Mouse (Mus musculus) intestine, embryonic 16.5 days (tissue): ENCODE results near the gene Slc9a5. TPM values are rescaled to one million over a fixed set of nuclear protein-coding genes. Genes with fewer than 3 reads are reported as not detected.
A peak's percentile ranks its signal among the peaks of the same experiment; 100 is the strongest.

Experiments used
- ATAC-seq: fragments of 200-750 bp; cut with Nextera tagmentation; 2 replicates; pipeline ENCODE4 v1.8.0; 2017; ENCODE audit warnings: moderate TSS enrichment, moderate library complexity
- H3K27ac ChIP-seq: fragments of 300-500 bp; sonication (generic); 2 replicates; pipeline ENCODE4 v1.5.1; 2014; ENCODE audit warnings: mild to moderate bottlenecking, low read length
- H3K27me3 ChIP-seq: fragments of 300-500 bp; sonication (generic); replicated peaks from 2 replicates; pipeline ENCODE4 v1.6.1; 2014; ENCODE audit warnings: low read length, control low read depth, mixed read lengths; ENCODE audit not compliant: control insufficient read depth, insufficient read depth
- H3K36me3 ChIP-seq: fragments of 300-500 bp; sonication (generic); 2 replicates; pipeline ENCODE4 v1.6.1; 2014; ENCODE audit warnings: low read length, control low read depth; ENCODE audit not compliant: control insufficient read depth, insufficient read depth
- H3K4me1 ChIP-seq: fragments of 300-500 bp; sonication (generic); 2 replicates; pipeline ENCODE4 v1.6.1; 2014; ENCODE audit warnings: low read length, control low read depth, mixed read lengths; ENCODE audit not compliant: control insufficient read depth, insufficient read depth
- H3K4me2 ChIP-seq: fragments of 300-500 bp; sonication (generic); 2 replicates; pipeline ENCODE4 v1.6.1; 2014; ENCODE audit warnings: low read depth, low read length, control low read depth
- H3K4me3 ChIP-seq: fragments of 300-500 bp; sonication (generic); 2 replicates; pipeline ENCODE4 v1.5.1; 2014; ENCODE audit warnings: mild to moderate bottlenecking, low read length
- H3K9ac ChIP-seq: fragments of 300-500 bp; sonication (generic); 2 replicates; pipeline ENCODE4 v1.6.1; 2014; ENCODE audit warnings: low read depth, low read length
- H3K9me3 ChIP-seq: fragments of 300-500 bp; sonication (generic); 2 replicates; pipeline ENCODE4 v1.6.1; 2016; ENCODE audit warnings: low read length, control low read depth; ENCODE audit not compliant: control insufficient read depth
- WGBS: fragments of 180-500 bp; shearing (Covaris S2); extraction: QIAGEN DNeasy Blood & Tissue Kit; methylation state at CpG from one replicate; pipeline ENCODE4 v1.1.7; 2014; 5-methylcytosine and 5-hydroxymethylcytosine counted together
- polyA plus RNA-seq: library from polyadenylated mRNA; unstranded; fragments of >200 nt; fragmentation: Nextera tagmentation; extraction: Ambion mirVana; gene quantifications from 2 replicates; pipeline ENCODE4 v1.2.1, GENCODE M21; 2015

Slc9a5 gene
- polyA plus RNA-seq, 1 experiment from 2014 or later = 1.1 TPM

GRCm38 (mm10) chr8:105349096-105349771 is 591 bp downstream of the Slc9a5 start:
- peak overlapping the region; percentile 72 for H3K4me3 ChIP-seq
- no peaks in the 10 kb centered on the region for H3K36me3 ChIP-seq
- peaks cover 32% of the 10 kb centered on the region for H3K4me1 ChIP-seq
- no peak for ATAC-seq
- H3K4me2 ChIP-seq = peak overlapping the region; percentile 97
- 2% methylated on average over 45 of the region's 48 CpGs for WGBS
- no peak overlapping the region; the same call in 1 of the 2 replicates for H3K27ac ChIP-seq
- H3K27me3 ChIP-seq = peaks cover 12% of the 10 kb centered on the region; the same call in 1 of the 2 replicates
- no peaks in the 10 kb centered on the region for H3K9me3 ChIP-seq
- peak overlapping the region; percentile 69 for H3K9ac ChIP-seq

GRCm38 (mm10) chr8:105350186-105350585 is 1.5 kb downstream of the Slc9a5 start:
- Histone ChIP-seq H3K27me3 (peaks cover 12% of the 10 kb centered on the region; the same call in 1 of the 2 replicates), H3K4me1 (peaks cover 28% of the 10 kb centered on the region), H3K9ac (no peak overlapping the region), H3K27ac (no peak overlapping the region), H3K36me3 (no peaks in the 10 kb centered on the region), H3K4me3 (no peak overlapping the region), H3K4me2 (no peak overlapping the region), H3K9me3 (no peaks in the 10 kb centered on the region)
- ATAC-seq = no peak
- 46% methylated on average over 7 of the region's 7 CpGs for WGBS

GRCm38 (mm10) chr8:105353583-105354135 is 5.0 kb downstream of the Slc9a5 start:
- Histone ChIP-seq H3K27me3 (peaks cover 9% of the 10 kb centered on the region; the same call in 1 of the 2 replicates), H3K9me3 (no peaks in the 10 kb centered on the region), H3K4me2 (no peak overlapping the region), H3K9ac (no peak overlapping the region), H3K36me3 (no peaks in the 10 kb centered on the region), H3K4me3 (no peak overlapping the region), H3K4me1 (peaks cover 14% of the 10 kb centered on the region; the same call in 1 of the 2 replicates), H3K27ac (no peak overlapping the region)
- ATAC-seq = no peak
- WGBS = 85% methylated on average over 8 of the region's 8 CpGs

DNA sequence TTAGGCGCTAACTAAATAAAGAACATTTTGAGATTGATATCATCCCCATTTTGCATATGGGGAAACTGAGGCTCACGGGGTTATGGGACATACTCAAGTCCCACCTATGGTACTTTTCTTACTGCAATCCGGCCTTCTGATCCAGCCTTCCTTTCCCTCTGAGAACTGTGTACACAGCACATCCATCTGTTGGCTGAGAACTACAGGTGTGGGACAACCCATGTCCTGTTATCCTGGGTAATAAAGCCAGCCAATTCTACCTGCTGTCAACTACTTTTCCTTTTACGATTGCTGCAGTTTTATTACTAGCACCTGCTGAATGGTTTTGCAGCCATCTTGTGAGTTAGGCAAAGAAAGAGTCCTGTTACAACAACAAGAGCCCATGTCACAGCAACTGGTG is 5.9 kb downstream of the Slc9a5 start:
- Histone ChIP-seq H3K9ac (no peak overlapping the region), H3K9me3 (no peaks in the 10 kb centered on the region), H3K27me3 (0 out of 2 replicates have a peak, but pooled peaks cover 3% of the 10 kb centered on the region), H3K4me2 (no peak overlapping the region), H3K4me1 (peaks cover 8% of the 10 kb centered on the region; the same call in 1 of the 2 replicates), H3K36me3 (no peaks in the 10 kb centered on the region), H3K27ac (no peak overlapping the region), H3K4me3 (no peak overlapping the region)
- peak; percentile 54 for ATAC-seq
- 78% methylated on average over 4 of the region's 4 CpGs for WGBS

- no peak for ATAC-seq
- no peak overlapping the region for H3K27ac ChIP-seq
Measured at GRCm38 (mm10) chr8:105355179-105356024, 6.8 kb downstream of the Slc9a5 start.

DNA sequence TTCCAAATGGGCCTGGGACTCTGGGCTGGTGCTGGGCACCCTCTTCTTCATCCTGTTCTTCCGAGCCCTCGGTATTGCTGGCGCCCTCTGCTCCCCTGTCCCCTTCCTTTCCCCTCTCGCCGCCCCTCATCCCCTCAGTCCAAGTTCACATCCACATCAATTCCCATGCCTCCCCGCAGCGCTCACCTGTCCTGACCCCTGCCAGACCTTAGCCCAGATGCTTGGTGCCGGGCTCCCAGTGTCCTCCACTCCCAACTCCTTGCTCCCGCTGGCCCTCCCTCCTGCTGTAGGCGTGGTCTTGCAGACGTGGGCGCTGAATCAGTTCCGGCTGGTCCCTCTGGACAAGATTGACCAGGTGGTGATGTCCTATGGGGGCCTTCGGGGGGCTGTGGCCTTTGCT is 8.0 kb downstream of the Slc9a5 start:
- WGBS = 85% methylated on average over 14 of the region's 14 CpGs
- Histone ChIP-seq H3K4me2 (no peak overlapping the region), H3K9ac (no peak overlapping the region), H3K4me1 (peaks cover 8% of the 10 kb centered on the region; the same call in 1 of the 2 replicates), H3K4me3 (no peak overlapping the region), H3K27me3 (no peaks in the 10 kb centered on the region), H3K9me3 (no peaks in the 10 kb centered on the region), H3K27ac (no peak overlapping the region), H3K36me3 (no peaks in the 10 kb centered on the region)
- no peak for ATAC-seq

More at GRCm38 (mm10) chr8:105355179-105356024, 6.8 kb downstream of the Slc9a5 start:
- WGBS = 69% methylated on average over 26 of the region's 26 CpGs
- no peak overlapping the region for H3K4me3 ChIP-seq
- H3K9ac ChIP-seq = no peak overlapping the region
- H3K4me1 ChIP-seq = peaks cover 8% of the 10 kb centered on the region; the same call in 1 of the 2 replicates
- no peaks in the 10 kb centered on the region for H3K36me3 ChIP-seq
- H3K9me3 ChIP-seq = no peaks in the 10 kb centered on the region
- no peaks in the 10 kb centered on the region for H3K27me3 ChIP-seq
- no peak overlapping the region for H3K4me2 ChIP-seq

DNA sequence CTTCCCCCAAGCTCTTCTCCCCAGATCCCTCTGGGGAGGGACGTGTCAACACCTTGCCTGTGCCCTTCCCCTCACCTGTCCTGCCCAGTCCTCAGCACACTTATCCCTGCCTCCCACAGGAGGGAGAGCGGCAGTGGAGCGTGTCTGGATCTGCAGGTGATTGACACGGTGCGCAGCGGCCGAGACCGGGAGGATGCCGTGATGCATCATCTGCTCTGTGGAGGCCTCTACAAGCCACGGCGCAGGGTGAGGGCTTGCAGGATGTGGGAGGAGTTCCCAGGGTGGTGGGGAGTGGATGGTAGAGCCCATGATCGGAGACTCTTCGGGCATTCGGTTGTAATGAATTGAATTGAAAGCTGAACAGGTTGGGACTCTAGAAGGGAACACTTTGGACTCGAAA is 10.6 kb downstream of the Slc9a5 start:
- H3K4me1 ChIP-seq = peaks cover 13% of the 10 kb centered on the region
- H3K9ac ChIP-seq = no peak overlapping the region
- no peaks in the 10 kb centered on the region for H3K36me3 ChIP-seq
- no peak overlapping the region for H3K27ac ChIP-seq
- H3K27me3 ChIP-seq = no peaks in the 10 kb centered on the region
- no peak overlapping the region for H3K4me3 ChIP-seq
- WGBS = 71% methylated on average over 15 of the region's 15 CpGs
- ATAC-seq = no peak
- no peak overlapping the region for H3K4me2 ChIP-seq
- no peaks in the 10 kb centered on the region for H3K9me3 ChIP-seq

GRCm38 (mm10) chr8:105359646-105360045 is 11.0 kb downstream of the Slc9a5 start:
- WGBS = 40% methylated on average over 4 of the region's 4 CpGs
- Histone ChIP-seq H3K9me3 (no peaks in the 10 kb centered on the region), H3K27me3 (no peaks in the 10 kb centered on the region), H3K27ac (no peak overlapping the region), H3K36me3 (no peaks in the 10 kb centered on the region), H3K9ac (no peak overlapping the region), H3K4me1 (peaks cover 13% of the 10 kb centered on the region), H3K4me3 (no peak overlapping the region), H3K4me2 (no peak overlapping the region)
- ATAC-seq = peak; percentile 43; the same call in 1 of the 2 replicates
